Mouse (Mus musculus) 3134 (cell line): Measurements from ENCODE around the gene 1810010H24Rik.
"Not testable (repeated sequence)": the region's sequence is repeated elsewhere in the genome, so short reads cannot be mapped to it uniquely, and the experiment has no call there.

Experiments
- DNase-seq: peaks from one replicate; pipeline ENCODE4 v3.0.0-alpha.2; 2011; ENCODE audit warnings: low spot score; ENCODE audit not compliant: insufficient read length; ENCODE audit errors: extremely low read depth

1810010H24Rik gene

DNA sequence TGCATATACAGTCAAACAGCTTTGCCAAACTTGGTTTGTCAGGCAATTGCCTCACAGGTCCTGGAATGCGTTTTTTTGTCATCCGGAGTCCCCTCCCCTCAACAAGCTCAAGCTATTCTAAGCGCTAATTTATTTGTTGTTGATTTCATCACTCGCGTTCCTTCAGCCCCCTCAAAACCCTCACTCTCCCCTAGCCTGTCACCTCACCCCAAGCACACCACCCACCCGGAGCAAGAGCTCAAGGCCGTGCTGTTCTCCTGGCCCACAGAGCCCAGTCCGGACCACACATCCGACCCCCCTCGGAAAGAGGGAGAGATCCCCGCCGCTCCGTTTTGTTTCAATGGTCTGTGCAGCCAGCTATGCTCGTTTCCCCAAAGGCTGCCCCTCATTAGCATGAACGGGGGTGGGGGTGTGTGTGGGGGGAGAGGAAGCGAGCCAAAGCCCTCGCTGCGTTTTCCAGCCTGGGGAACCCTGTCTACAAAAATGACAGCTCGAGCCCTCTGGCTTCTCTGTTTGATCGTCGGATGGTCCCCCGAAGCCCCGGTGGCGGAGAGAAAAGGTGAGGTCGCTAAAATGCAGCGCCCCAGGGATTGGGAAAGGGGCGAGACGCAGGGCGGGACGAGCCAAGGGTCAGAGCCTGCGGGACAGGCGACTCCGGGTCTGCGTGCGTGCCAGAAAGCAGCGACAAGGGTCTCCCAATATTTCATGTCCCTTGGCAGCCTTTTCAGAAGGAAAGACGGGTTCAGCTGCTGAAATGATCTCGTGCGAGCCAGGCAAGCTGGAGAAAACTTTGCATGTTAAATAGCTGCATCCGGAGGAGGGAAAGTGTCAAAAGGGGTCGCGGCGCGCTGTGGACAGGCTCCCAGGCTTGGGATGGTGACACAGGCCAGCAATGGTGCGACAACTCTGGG lies at the start of gene 1810010H24Rik:
1810010H24Rik (plus strand) TSS at position 271 of the 911 bp plus-strand sequence.
- no peak for DNase-seq

DNA sequence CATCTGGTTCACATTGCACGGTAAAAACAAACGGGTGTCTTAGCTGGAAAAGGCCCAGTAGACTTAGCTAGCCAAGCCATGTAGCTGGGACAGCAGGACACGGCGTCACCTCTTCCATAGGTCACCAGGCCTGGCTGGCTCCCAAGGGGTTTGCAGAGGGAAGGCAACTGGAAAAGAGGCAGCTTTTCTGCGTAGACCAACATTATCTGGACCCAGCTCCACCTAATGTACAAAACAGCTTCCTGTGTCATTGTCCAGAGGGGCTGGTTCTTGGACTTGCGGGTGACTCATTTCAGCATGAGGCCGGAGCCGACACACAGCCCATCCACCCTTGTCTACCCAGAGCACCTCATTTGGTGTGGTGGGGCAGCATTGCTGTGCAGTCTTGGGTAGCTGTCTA lies 49.3 kb upstream of the 1810010H24Rik start:
- DNase-seq, result peak; percentile 37

DNA sequence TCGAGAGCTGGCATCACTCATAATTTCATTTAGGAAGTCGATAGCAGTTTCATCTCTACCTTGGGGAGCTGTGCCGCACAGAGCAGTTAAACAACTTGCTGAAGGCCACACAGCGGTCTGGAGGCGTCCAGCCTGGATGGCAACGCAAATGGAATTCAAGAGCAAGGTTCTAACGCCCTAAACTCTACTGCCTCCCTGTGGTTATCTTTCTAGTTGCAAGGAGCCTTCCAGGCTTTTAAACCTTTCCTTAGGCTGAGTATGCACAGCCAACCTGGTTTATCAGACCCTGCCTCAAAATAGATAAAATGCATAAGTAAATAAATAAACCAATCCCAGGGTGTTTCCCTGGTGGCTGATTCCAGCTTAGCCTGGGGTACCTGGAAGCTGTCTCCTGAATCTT lies 45.0 kb upstream of the 1810010H24Rik start:
- peak; percentile 37 for DNase-seq

DNA sequence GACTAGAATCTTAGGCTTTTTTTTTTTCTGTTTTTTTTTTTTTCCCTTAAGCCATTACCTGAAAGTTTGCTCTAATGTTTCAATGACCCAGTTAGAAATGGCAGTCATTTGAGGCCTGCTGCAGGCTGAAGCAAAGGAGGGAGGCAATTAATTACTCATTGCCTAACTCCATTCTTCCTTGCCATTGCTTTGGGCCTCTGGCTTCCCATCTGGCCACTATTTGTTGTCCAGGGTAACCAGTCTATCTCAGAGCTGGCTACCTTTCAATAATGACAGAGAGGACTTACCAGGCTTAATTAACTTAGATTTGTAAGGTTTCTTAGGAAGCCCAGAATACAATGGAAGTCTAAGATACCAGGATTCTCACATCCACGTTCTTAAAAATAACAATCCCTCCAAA lies 43.7 kb upstream of the 1810010H24Rik start:
- DNase-seq, result no peak

DNA sequence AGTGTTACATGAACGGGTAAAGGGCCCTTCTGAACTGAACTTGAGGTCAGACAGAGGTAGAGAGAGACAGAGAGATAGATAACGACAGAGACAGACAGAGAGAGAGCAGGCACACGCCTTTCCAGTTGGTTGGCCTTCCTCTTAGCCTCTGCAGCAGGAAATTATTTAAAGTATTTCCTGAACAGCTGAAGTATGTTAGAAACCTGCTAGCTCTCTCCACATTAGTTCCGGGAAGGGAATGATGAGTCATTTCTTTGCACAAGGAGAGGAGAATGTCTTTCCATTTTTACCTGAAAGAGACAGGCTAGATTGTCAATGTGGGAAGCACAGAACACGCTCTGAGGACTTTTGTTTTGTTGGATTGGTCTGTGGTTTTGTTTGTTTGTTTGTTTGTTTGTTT lies 43.1 kb upstream of the 1810010H24Rik start:
- DNase-seq, result no peak

DNA sequence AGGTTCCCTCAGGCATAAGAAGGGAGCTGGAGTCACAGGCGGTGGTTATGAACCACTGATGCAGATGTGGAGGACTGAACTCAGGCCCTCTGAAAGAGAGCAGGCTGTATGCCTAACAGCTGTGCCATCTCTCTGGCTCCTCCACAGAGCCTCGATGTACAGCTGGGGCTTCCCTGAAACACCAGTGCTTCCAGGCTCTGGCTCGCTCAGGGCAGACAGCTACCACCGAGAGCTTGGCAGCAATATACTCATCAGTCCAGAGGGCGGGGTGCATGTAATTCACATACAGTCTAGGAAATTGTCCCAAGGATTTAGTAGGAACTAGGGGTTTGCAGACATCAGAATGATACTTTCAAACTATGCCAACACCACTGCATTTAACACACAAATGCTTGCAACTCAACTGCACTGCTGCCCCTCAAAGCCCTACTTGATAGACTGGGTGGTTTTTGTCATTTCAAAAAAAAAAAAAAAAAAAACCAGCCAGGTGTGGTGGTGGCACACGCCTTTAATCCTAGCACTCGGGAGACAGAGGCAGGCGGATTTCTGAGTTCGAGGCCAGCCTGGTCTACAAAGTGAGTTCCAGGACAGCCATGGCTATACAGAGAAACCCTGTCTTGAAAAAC lies 39.4 kb upstream of the 1810010H24Rik start:
- DNase-seq, result not testable (repeated sequence)

DNA sequence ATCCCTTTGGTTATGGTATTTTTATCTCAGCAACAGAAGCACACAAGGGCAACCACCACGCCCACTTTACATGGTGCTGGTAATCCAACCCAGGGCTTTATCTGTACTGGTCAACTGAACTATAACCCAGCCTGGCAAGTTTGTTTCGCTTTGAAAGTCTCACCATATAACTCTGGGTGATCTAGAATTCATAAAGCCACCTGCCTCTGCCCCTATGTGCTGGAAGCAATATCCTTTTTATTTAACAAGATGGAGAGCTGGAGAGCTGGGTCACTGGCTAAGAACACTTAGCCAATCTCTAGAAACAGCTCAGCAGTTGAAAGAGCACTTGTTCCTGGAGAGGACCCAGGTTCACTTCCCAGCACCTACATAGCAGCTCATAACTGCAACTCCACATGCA lies 38.1 kb upstream of the 1810010H24Rik start:
- no peak for DNase-seq

DNA sequence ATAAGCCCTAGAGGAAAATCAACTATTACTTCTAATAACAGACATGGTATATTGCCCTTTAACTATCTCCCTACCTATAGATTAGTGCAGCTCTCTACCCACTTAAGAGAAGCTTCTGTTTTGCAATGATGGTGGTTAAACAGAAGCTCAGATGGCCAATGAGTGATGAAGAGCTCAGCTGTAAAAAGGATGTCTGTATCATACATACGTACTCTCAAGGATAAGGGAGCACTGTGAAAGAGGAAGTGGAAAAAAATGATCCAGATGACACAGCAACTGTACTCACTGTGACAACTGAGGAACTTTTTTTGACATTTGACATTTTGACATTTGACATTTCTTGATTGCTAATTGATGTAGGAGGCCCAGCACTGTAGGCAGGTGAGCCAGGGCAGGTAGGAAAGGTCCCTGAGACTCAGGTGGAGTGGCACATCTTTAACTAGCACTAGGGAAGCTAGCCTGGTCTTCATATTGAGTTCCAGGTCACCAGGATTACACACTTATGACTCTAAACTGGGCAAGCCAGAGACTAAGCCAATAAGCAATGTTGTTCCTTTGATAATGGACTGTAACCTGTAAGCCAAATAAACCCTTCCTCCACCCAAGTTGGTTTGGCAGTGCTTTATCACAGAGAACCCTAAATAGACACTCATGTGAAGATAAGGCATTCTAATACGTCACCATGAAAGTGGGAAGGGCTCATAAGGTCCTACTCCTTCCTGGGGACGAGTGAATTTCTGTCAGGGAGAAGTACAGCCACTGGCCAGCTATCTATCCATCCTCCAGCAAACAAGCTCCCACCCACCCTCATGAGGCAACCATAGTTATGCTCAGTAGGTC lies 31.0 kb upstream of the 1810010H24Rik start:
- no peak for DNase-seq

DNA sequence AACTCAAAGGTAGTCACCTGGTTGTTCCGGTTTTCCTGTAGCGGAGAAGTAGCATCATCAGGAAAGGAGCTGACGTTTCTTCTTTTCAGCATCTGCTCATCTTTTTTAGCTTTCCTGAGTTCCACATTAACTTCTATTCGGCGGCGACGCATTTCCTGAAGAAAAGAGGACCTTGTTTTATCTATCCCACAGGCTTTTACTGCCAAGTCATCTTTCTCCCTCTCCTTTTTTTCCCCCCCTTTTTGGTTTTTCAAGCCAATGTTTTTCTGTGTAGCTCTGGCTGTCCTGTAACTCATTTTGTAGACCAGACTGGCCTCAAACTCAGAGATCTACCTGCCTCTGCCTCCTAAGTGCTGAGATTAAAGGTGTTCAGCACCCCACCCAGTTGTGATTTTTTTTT lies 29.0 kb upstream of the 1810010H24Rik start:
- DNase-seq, result not testable (repeated sequence)

DNA sequence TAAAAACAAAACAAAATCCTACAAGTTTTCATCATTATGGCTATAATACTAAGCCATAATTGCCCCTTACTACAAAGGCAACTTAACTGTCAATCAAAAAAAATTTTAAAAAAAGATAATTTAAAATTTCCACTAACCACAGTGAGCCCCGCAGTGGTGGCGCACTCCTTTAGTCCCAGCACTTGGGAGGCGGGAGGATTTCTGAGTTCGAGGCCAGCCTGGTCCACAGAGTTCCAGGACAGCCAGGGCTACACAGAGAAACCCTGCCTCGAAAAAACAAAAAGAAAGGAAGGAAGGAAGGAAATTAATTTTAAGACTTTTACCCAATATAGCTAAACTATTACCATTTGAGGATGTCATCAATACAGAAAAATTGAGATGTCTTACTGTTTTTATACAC lies 27.5 kb upstream of the 1810010H24Rik start:
- no peak for DNase-seq

DNA sequence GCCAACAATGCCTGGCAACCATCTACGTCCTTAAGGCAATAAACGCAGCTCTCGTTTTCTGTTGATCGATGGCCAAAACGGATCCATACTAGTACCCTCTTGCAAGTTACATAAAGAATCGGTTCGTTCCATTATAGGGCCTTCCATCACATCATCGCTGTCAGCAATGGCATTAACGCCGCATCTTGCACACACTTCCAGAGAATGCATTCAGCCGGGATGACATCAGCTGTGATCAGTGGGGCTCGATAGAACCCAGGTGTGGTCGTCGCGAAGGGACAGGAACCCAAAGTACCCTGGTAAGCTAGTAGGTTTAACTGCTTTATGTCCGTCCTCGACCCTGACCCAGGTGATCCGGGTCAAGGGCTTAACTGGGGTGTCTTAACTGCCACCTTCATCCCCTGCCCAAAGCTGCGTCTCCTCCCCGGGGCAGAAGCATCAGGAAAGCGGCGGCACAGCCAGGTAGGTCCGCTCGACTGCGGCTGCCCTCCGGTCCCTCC lies 26.8 kb upstream of the 1810010H24Rik start:
- no peak for DNase-seq

DNA sequence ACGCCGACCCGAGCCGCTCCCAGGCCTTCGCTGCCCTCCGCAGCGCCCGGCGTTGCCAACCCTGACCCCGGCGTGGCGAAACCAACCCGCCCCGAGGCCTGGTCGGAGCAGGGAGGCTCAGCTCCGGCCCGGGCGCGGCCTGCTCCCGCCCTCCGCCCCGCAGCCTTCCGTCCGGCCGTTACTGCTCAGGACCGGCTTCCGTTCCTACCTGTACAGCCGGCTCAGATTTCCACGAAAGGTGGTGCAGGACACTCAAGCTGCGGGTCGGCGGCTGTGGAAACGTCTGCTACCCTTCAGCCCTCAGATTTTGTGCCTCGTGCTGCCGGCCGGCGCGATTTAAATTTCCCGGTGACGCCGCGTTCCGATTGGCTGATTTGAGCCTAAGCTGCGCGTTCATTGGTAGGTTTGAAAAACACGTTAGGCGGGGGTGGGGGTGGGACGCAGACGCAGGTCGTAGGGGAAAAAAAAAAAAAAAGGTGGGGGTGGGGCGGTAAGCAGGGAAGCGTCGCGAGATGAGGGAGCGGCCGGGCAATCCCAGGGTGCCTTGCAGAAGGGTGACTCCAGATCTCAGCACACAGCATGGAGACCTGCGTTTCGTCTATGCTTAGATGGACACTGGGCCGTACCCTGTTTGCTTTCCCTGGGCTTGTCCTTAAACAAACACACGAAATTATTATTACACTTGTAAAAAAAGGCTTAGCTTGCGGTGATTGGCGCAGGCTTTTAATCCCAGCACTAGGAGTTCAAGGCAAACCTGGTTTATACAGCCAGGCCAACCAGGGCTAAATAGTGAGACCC lies 26.1 kb upstream of the 1810010H24Rik start, which contains the start of gene Kpna2:
Kpna2 (minus strand) TSS at position 391 of the 798 bp plus-strand sequence.
- DNase-seq, result peak; percentile 96

DNA sequence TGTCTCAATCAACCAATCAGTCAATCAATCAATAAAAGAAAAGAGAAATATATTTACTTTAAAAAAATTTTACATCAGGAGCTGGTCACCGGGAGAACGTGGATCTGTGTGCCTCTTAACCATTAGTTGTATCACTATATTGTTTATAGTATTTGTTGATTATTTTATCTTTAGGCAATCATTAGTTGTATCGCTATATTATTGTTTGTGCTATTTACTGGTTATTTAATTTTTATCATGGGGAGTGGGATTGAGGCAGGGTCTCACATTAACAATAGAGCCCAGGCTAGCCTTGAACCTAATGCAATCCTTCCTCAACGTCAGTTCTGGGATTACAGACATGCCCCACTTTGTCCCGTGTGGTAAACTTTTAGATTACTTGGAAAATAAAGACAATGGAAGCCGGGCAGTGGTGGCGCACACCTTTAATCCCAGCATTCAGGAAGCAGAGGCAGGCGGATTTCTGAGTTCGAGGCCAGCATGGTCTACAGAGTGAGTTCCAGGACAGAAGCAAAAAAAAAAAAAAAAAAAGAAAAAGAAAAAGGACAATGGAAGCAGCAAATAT lies 25.4 kb upstream of the 1810010H24Rik start:
- no peak for DNase-seq

DNA sequence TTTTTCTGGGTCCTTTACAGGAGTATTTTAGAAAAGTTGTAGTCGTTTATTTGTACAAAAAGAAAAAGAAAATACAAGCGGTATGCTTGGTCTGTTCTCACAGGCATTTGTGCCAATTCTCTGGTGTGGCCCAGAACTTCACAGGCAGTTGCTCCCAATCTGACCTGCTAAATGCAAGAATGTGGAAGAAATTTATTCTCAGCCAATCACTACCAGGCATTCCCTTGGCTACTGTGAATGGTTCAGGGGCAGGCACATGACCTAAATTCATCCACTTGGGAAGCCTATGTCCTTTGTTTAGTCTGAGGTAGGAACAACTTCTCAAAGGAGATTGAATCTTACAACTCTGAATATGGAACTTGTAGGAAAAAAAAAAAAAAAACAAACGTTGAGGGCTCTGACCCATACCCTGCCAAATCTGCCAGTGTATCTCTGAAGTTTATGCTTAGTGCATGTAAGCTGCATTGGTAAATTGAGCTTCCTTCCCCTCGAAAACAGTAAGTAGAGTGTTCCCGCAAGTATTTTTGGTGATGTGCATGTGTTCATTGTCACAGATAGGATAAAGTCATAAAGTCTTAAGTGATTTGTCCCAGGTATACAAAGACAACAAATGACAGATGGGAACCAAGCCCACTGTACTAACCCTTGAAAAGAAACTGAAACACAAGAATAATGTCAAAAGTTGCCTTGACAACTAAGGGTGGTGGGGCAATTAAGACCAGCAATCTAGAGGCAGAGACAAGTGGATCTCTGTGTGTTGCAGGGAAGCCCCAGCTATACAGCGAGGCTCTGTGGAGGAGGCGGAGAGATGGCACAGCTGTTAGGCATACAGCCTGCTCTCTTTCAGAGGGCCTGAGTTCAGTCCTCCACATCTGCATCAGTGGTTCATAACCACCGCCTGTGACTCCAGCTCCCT lies 23.5 kb upstream of the 1810010H24Rik start:
- DNase-seq, result no peak

DNA sequence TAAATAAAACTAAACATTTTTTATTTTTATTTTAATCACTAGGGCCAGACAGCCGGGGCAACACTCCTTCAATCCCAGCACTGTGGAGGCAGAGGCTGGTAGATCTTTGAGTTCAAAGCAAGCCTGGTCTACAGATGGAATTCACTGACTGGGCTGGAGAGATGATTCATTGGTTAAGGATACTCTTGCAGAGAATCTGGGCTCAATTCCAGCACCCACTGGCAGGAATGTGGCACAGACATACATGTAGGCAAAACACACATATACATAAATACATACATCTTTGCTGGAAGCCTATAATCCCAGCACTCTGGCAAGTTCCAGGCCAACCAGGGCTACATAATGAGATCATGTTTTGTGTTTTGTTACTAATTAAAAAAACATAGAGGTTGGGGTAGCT lies 19.9 kb upstream of the 1810010H24Rik start:
- peak; percentile 58 for DNase-seq

DNA sequence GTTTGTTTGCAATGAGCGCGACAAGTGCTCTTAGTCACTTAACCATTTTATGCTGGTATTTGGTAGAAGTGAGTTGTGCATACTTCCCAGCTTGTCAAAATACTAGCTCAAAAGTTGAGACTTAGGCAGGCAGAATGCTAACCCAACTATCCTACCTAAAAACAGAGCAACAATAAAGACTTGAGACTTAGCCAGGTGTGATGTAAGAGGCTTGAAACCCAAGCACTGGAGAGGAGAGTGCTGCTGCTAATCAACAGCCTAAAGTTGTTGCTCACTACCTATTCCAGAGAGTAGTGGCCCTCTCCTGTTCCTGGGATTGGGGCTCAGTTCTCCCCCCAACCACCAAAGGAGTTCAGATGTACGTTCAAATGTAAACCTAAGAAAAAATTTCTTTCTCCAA lies 15.0 kb upstream of the 1810010H24Rik start:
- no peak for DNase-seq

DNA sequence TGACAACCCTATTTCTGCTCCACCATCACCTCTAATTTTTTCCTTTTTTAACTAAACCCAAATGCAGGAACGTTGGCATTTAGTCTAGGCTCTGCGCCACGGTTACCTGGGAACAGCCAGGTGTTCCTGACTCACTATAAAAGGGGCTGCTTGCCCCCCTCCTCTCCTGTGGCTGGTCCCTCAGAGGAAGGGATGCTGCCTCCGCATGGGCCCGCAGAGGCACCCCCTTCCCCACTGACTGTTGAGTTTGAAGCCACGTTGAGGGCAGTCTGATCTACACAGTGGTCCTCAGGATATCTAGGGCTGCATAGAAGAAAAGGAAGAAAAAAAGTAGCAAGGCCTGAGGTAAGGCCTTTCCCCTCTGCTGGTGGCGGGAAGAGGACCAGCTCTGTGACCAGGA lies 14.3 kb upstream of the 1810010H24Rik start:
- no peak for DNase-seq

DNA sequence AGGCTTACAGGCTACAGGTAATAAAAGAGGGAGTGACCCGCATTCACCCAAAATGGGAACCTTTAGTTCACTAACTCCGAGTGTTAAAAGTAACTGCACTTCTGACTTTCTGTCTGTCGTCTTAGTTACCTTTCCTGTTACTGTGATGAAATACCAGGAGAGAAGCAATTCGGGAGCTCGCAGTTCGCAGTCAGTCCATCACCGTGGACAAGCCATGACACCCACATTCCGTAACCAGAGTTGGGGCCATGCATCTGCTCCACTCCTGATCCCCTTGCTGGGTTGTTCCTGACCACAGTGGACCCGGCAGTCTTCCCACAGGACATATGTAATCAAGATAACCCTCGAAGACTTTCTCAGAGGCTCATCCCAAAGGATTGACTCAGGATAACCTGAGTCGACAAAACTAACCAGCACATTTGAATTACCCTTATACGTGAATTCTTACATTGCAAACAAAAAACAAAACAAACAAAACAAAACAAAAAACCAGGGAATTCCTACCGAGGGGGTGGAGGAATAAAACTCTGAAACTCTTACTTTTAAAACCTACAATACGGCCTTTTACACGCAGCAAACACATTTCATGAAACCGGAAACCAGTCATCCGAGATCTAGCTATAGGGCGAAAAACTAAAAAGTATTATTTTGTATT lies 13.7 kb upstream of the 1810010H24Rik start:
- no peak for DNase-seq
